Mouse (Mus musculus) hindbrain, embryonic 16.5 days (tissue): ENCODE data around the gene Gramd1a. TPM values are rescaled to one million over a fixed set of nuclear protein-coding genes. Genes with fewer than 3 reads are reported as not detected.

ENCODE experiments used
- ATAC-seq: fragments of 200-750 bp; cut with Nextera tagmentation; 2 replicates; pipeline ENCODE4 v1.8.0; 2017; ENCODE audit warnings: moderate TSS enrichment, moderate library complexity
- H3K27ac ChIP-seq: fragments of 300-500 bp; sonication (generic); 2 replicates; pipeline ENCODE4 v1.5.1; 2014; ENCODE audit warnings: low read depth, mild to moderate bottlenecking, control low read depth, low read length, moderate library complexity
- H3K27me3 ChIP-seq: fragments of 300-500 bp; sonication (generic); replicated peaks from 2 replicates; pipeline ENCODE4 v1.6.1; 2014; ENCODE audit warnings: low read length; ENCODE audit not compliant: control insufficient read depth, insufficient read depth
- H3K36me3 ChIP-seq: fragments of 300-500 bp; sonication (generic); 2 replicates; pipeline ENCODE4 v1.6.1; 2014; ENCODE audit warnings: mild to moderate bottlenecking, low read length, moderate library complexity, mixed read lengths; ENCODE audit not compliant: control insufficient read depth, insufficient read depth
- H3K4me1 ChIP-seq: fragments of 300-500 bp; sonication (generic); 2 replicates; pipeline ENCODE4 v1.6.1; 2014; ENCODE audit warnings: low read depth, low read length; ENCODE audit not compliant: control insufficient read depth, insufficient read depth
- H3K4me2 ChIP-seq: fragments of 300-500 bp; sonication (generic); 2 replicates; pipeline ENCODE4 v1.6.1; 2014; ENCODE audit warnings: mild to moderate bottlenecking, low read length, control low read depth, moderate library complexity
- H3K4me3 ChIP-seq: fragments of 300-500 bp; sonication (generic); 2 replicates; pipeline ENCODE4 v1.5.1; 2014; ENCODE audit warnings: mild to moderate bottlenecking, low read length, control low read depth, moderate library complexity
- H3K9ac ChIP-seq: fragments of 300-500 bp; sonication (generic); 2 replicates; pipeline ENCODE4 v1.6.1; 2014; ENCODE audit warnings: low read depth, mild to moderate bottlenecking, control low read depth, low read length, moderate library complexity
- H3K9me3 ChIP-seq: fragments of 300-500 bp; sonication (generic); 2 replicates; pipeline ENCODE4 v1.6.1; 2014; ENCODE audit warnings: mild to moderate bottlenecking, low read length, moderate library complexity; ENCODE audit not compliant: control insufficient read depth
- WGBS: fragments of 180-500 bp; shearing (Covaris S2); extraction: QIAGEN DNeasy Blood & Tissue Kit; methylation state at CpG from one replicate; pipeline ENCODE4 v1.1.7; 2014; 5-methylcytosine and 5-hydroxymethylcytosine counted together
- polyA plus RNA-seq: library from polyadenylated mRNA; unstranded; fragments of >200 nt; fragmentation: Nextera tagmentation; extraction: Ambion mirVana; gene quantifications from 2 replicates; pipeline ENCODE4 v1.2.1, GENCODE M21; 2015

The Gramd1a gene
- polyA plus RNA-seq, 1 experiment from 2014 or later = 203 TPM

DNA sequence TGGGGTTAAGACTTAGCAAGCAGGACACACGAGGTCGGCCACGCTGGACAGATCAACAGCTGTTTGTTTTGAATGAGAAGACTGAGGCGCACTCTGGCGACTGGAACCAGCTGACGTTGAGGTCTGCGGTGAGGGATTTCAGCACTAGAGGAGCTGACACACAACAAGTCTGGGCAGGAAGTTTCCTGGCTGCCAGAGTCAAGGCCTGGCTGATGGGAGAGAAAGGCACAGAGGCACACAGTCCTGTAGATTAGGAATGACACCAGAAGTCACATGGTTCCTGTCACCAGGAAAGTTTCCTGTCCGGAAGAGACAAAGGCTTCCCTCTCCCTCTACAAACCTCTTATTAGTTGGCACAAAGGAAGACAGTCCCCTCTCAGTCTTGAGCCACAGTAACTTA lies 12.7 kb upstream of the Gramd1a start:
- Histone ChIP-seq H3K36me3 (no peaks in the 10 kb centered on the region), H3K4me3 (no peak overlapping the region), H3K9ac (no peak overlapping the region), H3K4me1 (no peaks in the 10 kb centered on the region), H3K27me3 (no peaks in the 10 kb centered on the region), H3K9me3 (no peaks in the 10 kb centered on the region), H3K27ac (no peak overlapping the region), H3K4me2 (no peak overlapping the region)
- no peak for ATAC-seq
- 70% methylated on average over 8 of the region's 8 CpGs for WGBS

- ATAC-seq = no peak
- Histone ChIP-seq H3K9me3 (no peaks in the 10 kb centered on the region), H3K36me3 (no peaks in the 10 kb centered on the region), H3K4me2 (no peak overlapping the region), H3K27ac (no peak overlapping the region), H3K27me3 (no peaks in the 10 kb centered on the region), H3K9ac (no peak overlapping the region), H3K4me1 (no peaks in the 10 kb centered on the region), H3K4me3 (no peak overlapping the region)
- WGBS = 52% methylated on average over 1 of the region's 1 CpGs
Measured at GRCm38 (mm10) chr7:31164748-31165147, 9.1 kb upstream of the Gramd1a start.

DNA sequence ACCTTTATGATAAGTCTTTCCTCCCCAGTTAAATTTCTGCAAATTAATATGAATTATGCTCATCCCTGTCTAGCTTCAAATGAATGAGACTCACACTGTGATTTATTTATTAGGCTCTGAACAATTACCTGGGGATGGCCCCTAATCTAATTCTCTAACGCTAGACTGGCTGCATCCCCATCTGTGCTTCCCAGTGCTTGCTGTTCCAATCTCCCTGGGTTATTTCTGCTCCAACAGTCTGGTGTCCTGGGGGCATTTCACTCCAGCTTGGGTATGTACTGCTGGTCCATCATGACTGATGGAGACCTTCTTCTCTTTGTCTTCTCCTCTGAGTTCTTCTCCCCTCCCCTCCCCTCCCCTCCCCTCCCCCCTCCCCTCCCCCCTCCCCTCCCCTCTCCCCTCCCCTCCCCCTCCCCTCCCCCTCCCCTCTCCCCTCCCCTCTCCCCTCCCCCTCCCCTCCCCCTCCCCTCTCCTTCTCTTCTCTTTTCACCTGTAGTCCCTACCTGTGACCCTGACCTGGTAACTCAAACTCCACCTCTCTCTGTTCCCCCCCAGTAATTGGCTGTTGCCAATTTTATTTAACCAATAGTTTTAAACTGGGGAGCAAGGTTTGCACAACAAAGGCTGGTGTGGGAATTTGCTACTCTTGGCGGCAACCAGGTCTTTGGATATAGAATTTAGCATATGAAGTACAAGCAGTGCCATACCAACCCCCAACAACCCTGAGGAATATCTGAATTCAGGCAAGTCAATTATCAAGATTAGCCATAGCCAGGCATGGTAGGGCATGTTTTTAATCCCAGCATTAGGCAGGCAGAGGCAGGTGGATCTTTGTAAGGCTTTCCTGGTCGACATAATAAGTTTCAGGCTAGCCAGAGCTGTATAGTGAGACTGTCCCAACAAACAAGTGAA lies 8.2 kb upstream of the Gramd1a start:
- H3K4me3 ChIP-seq = no peak overlapping the region
- H3K36me3 ChIP-seq = no peaks in the 10 kb centered on the region
- no peaks in the 10 kb centered on the region for H3K9me3 ChIP-seq
- H3K4me1 ChIP-seq = no peaks in the 10 kb centered on the region
- 50% methylated on average over 3 of the region's 3 CpGs for WGBS
- no peaks in the 10 kb centered on the region for H3K27me3 ChIP-seq
- no peak overlapping the region for H3K4me2 ChIP-seq
- no peak for ATAC-seq
- H3K9ac ChIP-seq = no peak overlapping the region
- H3K27ac ChIP-seq = no peak overlapping the region

- Histone ChIP-seq H3K27ac (no peak overlapping the region), H3K4me3 (no peak overlapping the region), H3K9me3 (no peaks in the 10 kb centered on the region), H3K36me3 (no peaks in the 10 kb centered on the region), H3K4me1 (no peaks in the 10 kb centered on the region), H3K9ac (no peak overlapping the region), H3K27me3 (no peaks in the 10 kb centered on the region), H3K4me2 (no peak overlapping the region)
- 70% methylated on average over 11 of the region's 11 CpGs for WGBS
- ATAC-seq = no peak
Measured at GRCm38 (mm10) chr7:31162324-31162723, 6.6 kb upstream of the Gramd1a start.

DNA sequence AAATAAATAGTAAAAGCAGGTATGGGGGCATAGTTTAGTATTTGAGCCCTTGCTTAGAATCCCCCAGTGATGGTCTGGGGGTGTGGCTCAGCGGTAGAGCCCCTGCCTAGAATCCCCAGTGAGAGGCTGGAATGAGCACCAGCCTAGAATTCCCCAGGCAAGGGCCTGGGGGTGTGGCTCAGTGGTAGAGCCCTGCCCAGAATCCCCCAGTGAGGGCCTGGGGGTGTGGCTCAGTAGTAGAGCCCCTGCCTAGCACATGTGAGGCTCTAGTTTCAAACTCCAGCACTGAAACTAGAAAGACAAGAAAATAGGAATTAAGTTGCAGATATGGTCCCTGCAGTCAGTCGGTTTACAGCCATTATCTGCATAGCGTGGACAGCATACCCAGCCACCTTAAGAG lies 6.1 kb upstream of the Gramd1a start:
- no peaks in the 10 kb centered on the region for H3K27me3 ChIP-seq
- no peak overlapping the region for H3K9ac ChIP-seq
- WGBS = 52% methylated on average over 3 of the region's 3 CpGs
- no peak overlapping the region for H3K4me2 ChIP-seq
- H3K4me3 ChIP-seq = no peak overlapping the region
- H3K9me3 ChIP-seq = no peaks in the 10 kb centered on the region
- no peak for ATAC-seq
- no peak overlapping the region for H3K27ac ChIP-seq
- H3K4me1 ChIP-seq = no peaks in the 10 kb centered on the region
- no peaks in the 10 kb centered on the region for H3K36me3 ChIP-seq

- Histone ChIP-seq H3K36me3 (no peaks in the 10 kb centered on the region), H3K4me2 (no peak overlapping the region), H3K4me1 (no peaks in the 10 kb centered on the region), H3K9ac (no peak overlapping the region), H3K27ac (no peak overlapping the region), H3K9me3 (no peaks in the 10 kb centered on the region), H3K27me3 (no peaks in the 10 kb centered on the region), H3K4me3 (no peak overlapping the region)
- no peak for ATAC-seq
- 75% methylated on average over 3 of the region's 3 CpGs for WGBS
Measured at GRCm38 (mm10) chr7:31161246-31161645, 5.5 kb upstream of the Gramd1a start.

GRCm38 (mm10) chr7:31160763-31161162 lies 5.1 kb upstream of the Gramd1a start:
- H3K4me3 ChIP-seq = no peak overlapping the region
- no peak for ATAC-seq

DNA sequence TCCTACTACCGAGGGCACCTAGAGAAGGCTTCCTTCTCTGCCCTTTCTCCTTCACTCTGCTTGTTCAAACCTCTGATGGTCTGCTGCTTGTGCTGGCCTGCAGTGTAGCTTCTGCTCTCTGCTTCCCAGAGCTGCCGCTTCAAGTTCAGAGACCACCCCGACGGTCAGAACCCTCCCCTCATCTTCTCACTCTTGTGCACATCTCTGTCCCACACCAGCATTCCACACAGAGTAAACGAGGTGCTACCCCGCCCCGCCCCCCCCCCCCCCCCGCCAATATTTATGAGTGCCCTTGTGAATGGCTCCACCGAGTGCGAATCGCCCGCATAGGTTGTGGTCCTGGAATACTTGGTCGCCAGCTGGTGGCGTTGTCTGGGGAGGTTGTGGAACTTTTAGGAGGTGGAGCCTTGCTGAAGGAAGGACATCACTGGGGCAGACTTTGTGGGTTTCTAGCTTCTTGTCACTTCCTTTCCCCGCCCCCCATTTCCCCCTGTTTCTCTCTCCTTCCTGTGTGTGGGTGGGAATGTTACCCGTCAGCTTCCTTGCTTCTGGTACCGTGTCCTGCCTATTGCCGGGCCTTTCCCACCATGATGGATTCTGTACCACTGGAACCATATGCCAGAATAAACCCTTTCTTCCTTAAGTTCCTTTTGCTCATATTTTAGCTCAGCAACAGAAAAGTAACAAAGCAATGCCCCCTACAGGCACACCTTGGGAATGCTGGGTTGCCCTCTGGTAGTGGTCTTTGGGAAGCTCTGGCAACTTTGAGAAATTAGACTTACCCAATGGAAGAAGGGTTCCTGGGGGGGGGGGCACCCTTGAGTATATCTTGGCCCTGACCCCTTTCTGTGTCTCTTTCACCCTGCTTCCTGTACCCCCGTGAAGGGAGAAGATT lies 585 bp upstream of the Gramd1a start:
- no peak overlapping the region for H3K4me2 ChIP-seq
- WGBS = 44% methylated on average over 16 of the region's 19 CpGs

More at GRCm38 (mm10) chr7:31160763-31161162, 5.1 kb upstream of the Gramd1a start:
- WGBS = 91% methylated on average over 5 of the region's 5 CpGs
- Histone ChIP-seq H3K4me2 (no peak overlapping the region), H3K4me1 (no peaks in the 10 kb centered on the region), H3K9me3 (no peaks in the 10 kb centered on the region), H3K36me3 (no peaks in the 10 kb centered on the region), H3K9ac (no peak overlapping the region), H3K27me3 (no peaks in the 10 kb centered on the region), H3K27ac (no peak overlapping the region)

More for the DNA sequence above, 585 bp upstream of the Gramd1a start:
- Histone ChIP-seq H3K27me3 (no peaks in the 10 kb centered on the region), H3K27ac (no peak overlapping the region), H3K9ac (no peak overlapping the region), H3K4me1 (peaks cover 9% of the 10 kb centered on the region), H3K9me3 (no peaks in the 10 kb centered on the region), H3K36me3 (no peaks in the 10 kb centered on the region), H3K4me3 (no peak overlapping the region)
- no peak for ATAC-seq
